Mouse (Mus musculus): ENCODE data around the gene Srgap1.

DNA sequence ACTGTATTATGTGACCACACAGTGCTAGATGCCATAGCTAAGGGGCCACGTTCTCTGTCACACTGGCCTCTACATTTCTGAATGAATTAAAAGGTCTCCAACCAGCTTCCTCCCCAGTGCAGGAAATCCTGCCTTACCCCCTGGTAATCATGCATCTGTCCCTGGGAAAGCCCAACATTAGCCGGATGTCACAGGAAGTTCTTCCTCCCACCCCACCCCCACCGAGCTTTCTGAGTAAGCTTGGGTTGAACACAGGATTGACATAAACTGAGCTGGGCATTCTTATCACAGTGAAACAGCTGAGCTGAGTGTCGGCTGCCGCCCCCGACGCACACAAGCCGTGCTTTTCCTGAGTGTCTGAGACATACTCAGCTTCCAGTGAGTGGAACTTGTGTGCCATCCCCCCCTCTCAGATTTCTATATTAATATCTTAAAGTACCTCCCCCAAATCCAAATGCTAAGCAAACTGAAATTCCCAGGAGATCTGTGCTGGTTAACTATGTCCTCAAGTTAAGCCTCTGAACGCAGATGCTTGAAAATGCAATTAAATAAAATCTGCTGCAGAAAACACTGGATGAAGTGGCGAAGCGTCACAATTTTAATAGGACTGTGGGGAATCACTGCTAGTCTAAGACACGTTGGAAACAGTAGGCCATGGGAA is 38.3 kb downstream of the Srgap1 start:
- TF ChIP-seq GATA1 (IDR thresholded peaks at IDR 0.05; ENCODE audit: borderline replicate concordance, low read length) (no peak), FLI1 (IDR thresholded peaks at IDR 0.05; ENCODE audit: low read length) (no peak)
